Mouse (Mus musculus) thymus, adult 2 months (tissue): ENCODE data around the gene Pcyt1a.

Source experiments
- CTCF ChIP-seq: fragments of 200-500 bp; IDR thresholded peaks from 2 replicates; pipeline ENCODE4 v1.5.1; 2012; ENCODE audit warnings: mild to moderate bottlenecking, control low read depth, low read length, moderate library complexity, borderline replicate concordance; ENCODE audit not compliant: control insufficient read depth, poor library complexity, insufficient read depth; ENCODE audit errors: extremely low read depth
- POLR2A ChIP-seq: fragments of 200-500 bp; IDR thresholded peaks from 2 replicates; pipeline ENCODE4 v1.6.1; 2012; ENCODE audit warnings: mild to moderate bottlenecking, low read length, control low read depth, moderate library complexity; ENCODE audit not compliant: control insufficient read depth, poor library complexity, insufficient read depth; ENCODE audit errors: extremely low read depth

DNA sequence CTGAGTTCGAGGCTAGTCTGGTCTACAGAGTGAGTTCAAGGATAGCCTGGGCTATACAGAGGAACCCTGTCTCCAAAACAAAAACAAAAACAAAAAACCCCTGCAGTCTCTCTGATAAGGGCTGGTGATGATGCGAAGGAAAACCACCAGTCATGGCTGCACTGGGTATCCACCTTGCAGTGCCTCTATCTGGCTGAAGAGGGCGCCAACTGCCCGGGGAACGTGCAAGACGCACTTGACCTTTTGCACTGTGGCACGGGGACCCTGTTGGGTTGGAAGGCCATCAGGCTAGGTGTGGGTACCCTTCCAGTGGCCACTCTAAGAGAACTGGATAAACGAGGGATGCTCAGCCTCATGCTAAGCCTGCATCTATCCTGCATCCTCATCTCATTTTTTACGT is 76.7 kb downstream of the Pcyt1a start:
- TF ChIP-seq CTCF (peak; percentile 96), POLR2A (no peak)
